Mouse (Mus musculus): Measurements from ENCODE around the gene Zfp672.
A peak's percentile ranks its signal among the peaks of the same experiment; 100 is the strongest.
"Not testable (repeated sequence)": the region's sequence is repeated elsewhere in the genome, so short reads cannot be mapped to it uniquely, and the experiment has no call there.

Zfp672 gene

DNA sequence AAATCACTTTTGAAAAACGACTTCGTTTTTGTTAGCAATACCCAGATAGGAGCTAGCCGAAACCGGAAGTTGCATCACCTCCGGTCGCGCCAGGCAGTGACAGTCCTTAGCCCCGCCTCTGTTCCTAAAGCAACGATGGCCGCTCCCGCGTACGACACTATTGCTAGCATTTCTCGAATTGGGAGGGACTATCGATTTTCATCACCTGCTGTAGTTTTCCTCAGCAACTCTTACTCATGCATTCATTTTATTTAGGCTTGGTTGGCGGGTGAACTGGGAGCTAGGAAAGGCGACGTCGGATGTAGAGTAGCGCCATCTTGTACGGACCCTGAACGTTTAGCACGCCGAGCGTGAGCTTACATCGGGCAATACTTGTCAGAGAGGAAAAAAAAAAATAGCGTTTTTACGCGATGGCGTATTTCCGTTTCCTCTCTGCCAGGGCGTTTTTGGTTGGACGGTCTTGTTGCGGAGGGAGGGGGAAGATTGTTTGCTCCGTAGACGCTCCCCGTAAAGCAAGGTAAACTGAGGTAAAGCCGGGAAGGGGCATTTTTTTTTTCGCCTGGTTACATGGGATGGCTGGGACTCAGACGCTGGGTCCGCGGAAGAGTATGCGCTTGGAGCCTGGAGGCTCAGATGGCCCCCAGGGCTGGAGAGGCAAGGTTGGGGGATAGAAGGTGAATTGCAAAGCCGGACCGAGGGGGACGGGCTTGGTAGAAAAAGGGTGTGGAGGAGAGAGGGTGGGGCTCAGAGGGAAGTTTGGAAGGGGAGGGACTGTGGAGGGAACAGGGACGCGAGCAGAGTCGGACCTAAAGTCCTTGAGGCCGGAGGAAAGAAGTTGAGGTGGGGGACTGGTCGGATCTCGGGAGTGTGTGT is at the start of gene Zfp672, which contains the start of gene Sh3bp5l:
TSS of gene Zfp672 (minus strand) at position 64 of the 873 bp plus-strand sequence.
TSS of gene Sh3bp5l (plus strand) at position 449 of the 873 bp plus-strand sequence.
- DNase-seq (ENCODE audit: low spot score in 2 of 2), result peak; percentile 94 to 95

DNA sequence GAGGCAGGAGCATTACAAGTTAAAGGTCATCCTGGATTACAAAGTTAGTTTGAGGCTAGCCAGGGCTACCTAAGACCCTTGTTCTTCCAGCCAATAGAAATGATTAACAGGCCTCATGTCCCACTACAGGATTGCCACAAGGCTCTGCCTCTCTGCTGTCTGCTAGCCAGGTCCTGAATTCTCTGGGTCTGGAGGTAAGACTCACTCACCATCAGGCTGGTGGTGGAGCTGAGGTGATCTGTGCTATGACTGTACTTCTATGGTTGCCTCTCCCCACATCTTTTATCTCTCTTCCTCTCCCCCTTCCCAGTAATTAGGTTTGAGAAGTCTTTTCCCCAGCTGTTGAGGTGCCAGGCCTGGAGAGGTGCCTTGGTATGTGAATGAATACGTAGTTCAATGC is 49.4 kb upstream of the Zfp672 start:
- no peak for DNase-seq (ENCODE audit: low spot score in 2 of 2)

DNA sequence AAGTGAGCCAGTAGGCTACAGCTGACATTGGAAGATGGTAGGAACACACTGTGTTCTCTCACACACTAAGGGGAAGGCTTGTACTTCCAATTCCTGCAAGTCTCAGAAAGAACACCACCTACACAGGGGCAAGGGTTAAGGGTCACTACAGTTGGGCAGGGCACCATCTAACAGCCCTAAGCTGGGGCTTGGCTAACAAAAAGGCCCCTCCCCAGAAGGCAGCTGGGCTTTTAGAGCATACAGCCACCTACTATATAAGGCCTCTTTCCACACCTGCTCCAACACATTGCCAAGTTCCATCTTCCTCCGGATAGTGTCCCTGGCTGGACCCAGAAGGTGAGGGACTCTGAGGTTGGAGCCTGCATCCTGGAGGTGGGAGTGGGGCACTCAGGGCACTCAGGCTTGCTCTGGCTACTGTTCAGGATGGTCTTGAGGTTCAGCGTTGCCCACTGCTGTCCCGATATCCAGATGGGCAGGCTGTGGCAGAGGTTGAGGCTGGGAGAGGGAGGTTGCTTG is 48.7 kb upstream of the Zfp672 start, which contains the start of gene Lypd8:
TSS of gene Lypd8 (plus strand) at position 281 of the 516 bp plus-strand sequence.
- no peak for DNase-seq (ENCODE audit: low spot score in 2 of 2)

DNA sequence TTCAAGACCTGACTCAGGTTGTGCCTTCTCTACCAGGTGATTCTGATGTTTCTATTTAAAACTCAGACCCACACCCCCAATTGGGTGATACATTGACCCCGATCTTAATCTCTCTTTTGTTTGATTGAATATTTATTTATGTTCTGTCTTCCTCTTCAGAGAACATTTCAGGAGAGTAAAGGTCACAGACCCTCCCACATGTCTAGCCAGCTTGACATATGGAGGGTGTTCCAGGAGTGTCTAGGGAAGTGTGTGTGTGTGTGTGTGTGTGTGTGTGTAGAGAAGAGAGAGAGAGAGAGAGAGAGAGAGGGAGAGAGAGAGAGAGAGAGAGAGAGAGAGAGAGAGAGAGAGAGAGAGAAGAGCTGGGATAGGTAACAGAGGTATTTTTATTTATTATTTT is 47.5 kb upstream of the Zfp672 start:
- no peak for DNase-seq (ENCODE audit: low spot score in 2 of 2)

DNA sequence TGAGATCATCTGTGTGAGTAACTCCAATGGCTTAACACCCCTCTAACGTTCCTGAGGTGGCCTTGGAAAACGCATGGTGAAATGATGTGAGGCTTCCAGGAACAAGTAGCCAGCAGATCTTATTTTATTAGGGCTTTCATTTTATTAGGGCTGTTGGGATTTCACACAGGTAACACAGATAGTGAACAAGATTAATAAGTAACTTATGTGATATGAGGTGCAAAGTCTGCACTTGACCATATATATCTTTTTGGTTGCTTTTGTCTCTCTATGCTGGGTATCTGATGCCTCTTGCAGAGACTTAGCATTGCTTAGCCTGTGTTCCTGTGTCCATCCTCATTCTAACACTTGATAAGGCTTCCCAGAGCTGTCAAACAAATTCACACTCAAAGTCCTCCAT is 47.1 kb upstream of the Zfp672 start:
- DNase-seq (ENCODE audit: low spot score in 2 of 2), result no peak

DNA sequence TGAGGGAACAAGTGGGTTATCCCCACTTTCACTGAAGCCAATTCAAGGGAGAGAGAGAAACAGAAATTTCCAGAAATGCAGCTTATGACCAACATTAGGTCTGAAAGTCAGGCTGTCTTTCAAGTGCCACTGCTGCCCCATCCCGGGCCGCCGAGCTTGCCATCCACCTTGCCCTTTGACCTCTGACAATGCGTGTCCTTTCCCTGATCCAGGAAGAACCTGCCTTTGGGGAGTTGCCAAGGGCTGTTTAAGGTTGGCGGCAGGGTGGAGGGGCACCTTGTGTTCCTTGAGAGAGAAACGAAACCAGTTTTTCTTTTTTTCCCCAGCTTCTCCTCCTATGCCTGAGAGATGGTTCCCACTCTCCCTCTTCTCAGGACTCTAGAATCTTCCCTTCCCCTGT is 36.1 kb upstream of the Zfp672 start:
- not testable (repeated sequence) for DNase-seq (ENCODE audit: low spot score in 2 of 2)

DNA sequence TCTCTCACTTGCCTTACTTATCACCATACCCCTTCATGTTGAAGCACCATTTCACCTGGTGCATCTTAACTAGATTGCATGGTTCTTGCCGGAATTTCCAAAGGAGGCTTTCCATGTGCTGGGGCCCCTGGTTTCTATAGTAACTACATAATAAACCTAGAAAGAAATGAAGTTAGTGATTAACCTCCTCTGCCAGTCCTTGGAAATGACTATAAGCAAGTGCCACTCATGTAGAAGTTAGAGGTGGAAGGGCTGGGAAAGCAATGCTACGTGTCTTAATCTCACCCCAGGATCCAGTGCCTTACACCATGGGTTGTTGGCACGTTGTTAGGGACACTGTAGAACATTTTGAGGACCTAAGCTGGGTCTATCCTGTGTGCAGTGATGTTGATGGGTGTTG is 34.3 kb upstream of the Zfp672 start:
- no peak for DNase-seq (ENCODE audit: low spot score in 2 of 2)

DNA sequence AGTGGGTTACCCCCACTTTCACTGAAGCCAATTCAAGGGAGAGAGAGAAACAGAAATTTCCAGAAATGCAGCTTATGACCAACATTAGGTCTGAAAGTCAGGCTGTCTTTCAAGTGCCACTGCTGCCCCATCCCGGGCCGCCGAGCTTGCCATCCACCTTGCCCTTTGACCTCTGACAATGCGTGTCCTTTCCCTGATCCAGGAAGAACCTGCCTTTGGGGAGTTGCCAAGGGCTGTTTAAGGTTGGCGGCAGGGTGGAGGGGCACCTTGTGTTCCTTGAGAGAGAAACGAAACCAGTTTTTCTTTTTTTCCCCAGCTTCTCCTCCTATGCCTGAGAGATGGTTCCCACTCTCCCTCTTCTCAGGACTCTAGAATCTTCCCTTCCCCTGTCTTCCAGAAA is 32.4 kb upstream of the Zfp672 start:
- DNase-seq (ENCODE audit: low spot score in 2 of 2), result not testable (repeated sequence)

DNA sequence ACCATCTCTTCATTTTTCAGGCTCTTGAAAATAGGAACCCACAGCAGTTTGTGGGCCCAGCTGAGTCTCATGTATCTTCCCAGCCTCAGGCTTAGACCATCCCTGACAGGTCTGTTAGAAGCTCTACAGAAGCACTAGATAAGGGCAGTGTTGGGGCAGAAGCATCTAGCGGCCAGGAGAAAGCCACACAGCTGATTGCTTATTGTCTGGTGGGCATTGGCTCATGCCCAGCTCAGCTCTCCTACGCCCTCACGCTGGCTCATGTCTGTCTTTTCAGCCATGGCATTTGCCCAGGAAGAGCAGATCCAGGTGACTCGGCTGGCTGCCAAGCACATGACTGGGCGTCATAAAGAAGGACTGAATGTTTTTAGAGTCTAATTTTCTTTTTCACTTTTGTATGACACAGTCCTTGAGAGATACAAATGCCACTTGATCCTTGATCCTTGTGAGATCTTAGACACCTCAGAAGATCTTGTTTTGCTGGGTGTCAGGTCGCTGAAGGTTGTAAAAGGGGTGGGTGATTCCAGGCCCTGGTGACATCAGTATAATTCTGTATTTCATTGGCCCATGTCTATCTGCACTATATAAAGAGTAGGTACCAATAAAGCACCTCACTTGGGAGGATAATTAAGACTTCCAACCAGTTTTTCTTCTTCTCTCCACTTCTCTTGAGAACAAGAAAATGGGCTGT is 27.9 kb upstream of the Zfp672 start:
- no peak for DNase-seq (ENCODE audit: low spot score in 2 of 2)

DNA sequence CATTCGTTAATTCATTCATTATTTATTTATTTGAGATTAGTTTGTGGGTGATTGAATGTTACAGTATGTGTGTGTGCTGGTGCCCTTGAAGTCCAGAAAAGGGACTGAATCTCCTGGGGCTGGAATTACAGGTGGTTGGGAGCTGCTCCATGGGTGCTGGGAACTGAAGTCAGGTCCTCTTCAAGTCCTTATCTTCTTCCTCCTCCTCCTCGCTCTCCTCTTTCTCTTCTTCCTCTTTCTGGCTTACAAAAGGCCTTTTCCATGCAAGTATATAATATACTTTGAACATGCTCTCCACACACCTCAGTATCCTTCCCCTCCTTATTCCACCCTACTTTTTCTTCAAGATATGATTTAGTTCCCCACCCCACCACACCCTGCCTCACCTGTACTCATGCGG is 26.9 kb upstream of the Zfp672 start:
- no peak for DNase-seq (ENCODE audit: low spot score in 2 of 2)

DNA sequence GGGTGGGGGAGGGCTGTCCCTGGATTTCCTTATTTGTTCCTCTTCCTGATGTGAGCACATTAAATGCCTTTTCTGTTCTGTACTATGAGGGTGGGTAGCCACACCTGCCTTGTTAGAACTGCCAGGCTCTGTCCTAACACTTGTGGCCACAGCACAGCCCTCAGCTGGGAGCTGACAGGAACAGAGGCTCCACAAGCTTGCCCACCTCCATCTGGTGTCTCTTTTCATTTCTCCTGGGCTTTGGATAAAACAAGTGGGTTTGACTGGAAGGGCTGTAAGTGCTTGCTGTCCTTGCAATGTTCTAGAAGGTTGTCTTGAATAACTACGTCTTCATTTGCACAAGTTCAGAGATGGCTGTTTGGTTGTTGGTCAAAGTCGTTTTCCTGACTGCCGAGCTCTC is 24.8 kb upstream of the Zfp672 start:
- DNase-seq (ENCODE audit: low spot score in 2 of 2), result no peak

DNA sequence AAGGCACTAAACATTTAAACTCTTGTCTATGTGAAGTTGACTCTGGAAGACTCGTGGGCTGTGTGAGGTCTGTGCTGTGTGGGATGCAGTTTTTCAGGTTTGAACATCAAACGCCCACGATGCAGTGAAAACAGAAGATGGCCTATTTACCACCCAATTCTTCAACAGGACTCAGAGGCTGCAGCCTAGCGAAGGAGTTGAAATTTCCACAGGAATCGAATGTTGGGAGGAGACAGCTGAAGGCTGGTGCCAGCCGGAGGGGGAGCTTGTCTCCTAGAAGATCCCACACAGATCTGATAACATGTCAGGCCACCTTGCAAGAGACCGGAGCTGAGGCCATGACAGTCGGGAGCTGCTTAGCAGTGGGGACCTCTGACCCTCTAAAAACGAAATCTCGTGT is 24.3 kb upstream of the Zfp672 start:
- DNase-seq (ENCODE audit: low spot score in 2 of 2), result no peak

DNA sequence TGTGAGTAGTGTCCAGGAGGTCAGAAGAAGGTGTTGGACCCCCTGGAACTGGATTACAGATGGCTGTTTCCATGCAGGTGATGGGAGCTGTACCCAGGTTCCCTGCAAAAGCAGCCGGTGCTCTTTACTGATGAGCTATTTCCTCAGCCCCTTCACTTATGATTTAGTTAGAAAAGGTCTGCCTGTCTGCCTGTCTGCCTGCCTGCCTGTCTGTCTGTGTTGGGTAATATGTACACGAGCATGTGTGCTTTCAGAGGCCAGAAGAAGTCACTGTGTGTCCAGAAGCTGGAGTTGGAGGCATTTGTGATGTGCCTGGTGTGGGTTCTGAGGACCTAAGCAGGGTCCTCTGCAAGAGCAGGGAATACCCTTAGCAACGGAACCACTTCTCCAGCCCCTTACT is 23.6 kb upstream of the Zfp672 start:
- DNase-seq (ENCODE audit: low spot score in 2 of 2), result no peak

DNA sequence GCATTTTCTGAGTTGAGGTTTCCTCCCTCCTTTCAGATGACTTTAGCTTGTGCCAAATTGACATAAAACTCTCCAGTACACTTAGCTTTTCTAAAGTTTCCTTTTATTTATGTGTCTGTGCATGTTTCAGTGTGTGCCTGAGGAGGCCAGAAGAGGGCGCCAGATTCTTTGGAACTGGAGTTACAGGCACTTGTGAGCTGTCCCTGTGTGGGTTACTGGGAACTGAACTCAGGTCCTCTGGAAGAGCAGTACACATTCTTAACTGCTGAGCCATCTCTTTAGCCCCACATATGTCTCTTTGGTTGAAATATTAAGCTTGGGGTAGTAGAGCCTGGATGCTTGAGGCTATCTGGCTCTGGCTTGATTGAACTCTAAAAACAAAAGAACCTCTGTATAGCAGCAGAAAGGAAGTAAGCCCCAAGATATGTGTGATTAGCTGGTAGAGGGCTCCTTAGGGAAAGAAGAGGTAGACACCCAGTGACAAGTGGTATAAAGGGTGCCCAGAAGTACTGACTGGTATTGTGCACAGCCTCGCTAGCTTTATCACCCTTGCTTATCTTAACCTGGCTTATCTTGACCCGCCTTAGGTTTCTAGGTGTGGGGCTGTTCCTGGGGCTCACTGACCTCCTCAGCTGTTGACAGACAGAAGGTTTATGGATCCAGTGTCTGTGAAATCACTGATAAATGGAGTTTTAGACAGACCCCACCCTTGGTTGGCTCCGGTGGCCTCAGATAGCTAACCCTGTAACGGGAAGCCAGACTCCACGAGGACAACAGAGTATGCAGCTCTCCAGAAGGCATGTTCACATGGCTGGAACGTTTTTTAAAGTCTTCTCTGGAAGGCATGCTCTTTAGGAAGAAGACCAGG is 22.8 kb upstream of the Zfp672 start:
- no peak for DNase-seq (ENCODE audit: low spot score in 2 of 2)

DNA sequence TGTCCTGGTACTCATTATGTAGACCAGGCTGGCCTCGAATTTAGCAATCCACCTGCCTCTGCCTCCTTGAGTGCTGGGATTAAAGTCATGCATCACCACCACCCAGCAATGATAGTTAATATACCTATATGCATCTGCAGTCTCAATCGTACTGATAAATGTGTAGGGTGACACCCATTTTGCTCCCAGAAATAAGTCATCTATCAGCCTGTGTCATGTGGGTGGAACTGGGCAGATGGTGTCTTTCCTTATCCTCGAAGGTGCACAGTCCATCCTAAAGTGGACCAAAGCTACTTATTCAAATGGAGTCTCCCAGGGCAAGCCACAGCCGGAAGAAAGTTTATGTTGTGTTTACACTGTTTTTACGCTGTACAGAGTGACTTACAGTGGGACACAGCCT is 21.0 kb upstream of the Zfp672 start:
- no peak for DNase-seq (ENCODE audit: low spot score in 2 of 2)

DNA sequence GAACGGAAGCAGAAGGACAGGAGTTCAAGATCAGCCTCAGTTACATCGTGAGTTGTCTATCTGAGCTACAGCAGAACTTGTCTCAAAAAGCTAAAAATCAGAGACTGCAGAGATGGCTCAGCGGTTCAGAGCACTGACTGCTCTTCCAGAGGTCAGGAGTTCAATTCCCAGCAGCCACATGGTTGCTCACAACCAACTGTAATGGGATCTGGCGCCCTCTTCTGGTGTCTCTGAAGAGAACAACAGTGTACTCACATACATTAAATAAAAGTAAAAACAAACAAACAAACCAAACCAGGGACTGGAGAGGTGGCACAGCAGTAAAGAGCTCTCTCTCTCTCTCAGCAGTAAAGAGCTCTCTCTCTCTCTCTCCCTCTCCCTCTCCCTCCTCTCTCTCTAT is 20.5 kb upstream of the Zfp672 start:
- no peak for DNase-seq (ENCODE audit: low spot score in 2 of 2)

DNA sequence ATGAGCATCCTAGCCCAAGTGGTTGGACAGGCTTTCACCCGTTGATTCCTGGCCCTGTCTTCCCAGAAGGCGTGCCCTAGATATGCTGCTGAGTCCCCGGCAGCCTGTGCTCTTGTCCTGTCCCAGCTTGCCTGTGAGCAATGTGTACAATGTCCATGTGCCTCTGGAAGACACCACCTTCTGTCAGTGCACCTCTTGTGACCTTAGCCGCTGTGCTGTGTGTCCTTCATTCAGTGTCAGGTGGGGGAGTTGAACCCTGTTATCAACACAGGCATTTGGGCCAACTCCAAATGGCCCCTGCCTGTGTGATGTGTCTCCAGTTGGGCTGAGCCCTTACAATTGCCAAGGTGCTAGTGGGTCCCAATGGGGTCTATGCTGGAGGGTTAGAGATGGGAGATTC is 16.6 kb upstream of the Zfp672 start:
- DNase-seq (ENCODE audit: low spot score in 2 of 2), result no peak

DNA sequence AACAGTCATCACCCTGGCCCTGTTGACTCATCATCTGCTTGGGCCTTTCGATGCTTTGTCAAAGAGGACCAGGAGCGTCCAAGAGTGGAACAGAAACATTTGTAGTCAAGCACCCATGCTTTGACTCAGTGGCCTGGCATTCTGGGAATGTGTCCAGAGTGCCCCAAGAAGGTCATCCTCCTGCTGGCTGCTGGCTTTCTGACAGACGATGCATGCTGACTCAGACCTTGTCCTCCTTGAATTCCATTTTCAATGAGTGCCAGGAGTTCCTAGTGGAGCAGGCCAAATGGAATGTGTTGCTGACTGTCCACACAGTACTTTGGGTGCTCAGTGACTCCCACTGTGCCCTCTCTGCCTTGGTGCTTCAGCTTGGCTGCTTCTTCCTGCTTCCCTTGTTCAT is 4.6 kb upstream of the Zfp672 start:
- peak; percentile 31 to 65 for DNase-seq (ENCODE audit: low spot score in 2 of 2)

DNA sequence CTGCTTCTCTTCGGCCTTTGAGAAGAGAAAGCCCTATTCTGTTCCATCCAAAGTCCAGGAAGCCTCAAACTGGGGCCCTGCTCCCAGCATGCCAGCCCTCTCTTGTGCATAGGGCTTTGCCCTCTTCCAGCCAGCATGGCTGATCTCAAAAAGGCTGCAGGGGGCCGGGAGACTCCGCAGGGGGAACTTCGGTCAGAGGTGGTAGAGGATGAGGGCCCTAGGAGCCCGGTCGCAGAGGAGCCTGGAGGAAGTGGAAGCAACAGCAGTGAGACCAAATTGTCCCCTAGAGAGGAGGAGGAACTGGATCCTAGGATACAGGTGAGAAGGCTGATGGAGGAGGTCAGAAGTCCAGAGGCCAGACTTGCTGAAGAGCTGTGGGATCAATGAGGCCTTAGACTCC is 1.4 kb upstream of the Zfp672 start:
- no peak for DNase-seq (ENCODE audit: low spot score in 2 of 2)

DNA sequence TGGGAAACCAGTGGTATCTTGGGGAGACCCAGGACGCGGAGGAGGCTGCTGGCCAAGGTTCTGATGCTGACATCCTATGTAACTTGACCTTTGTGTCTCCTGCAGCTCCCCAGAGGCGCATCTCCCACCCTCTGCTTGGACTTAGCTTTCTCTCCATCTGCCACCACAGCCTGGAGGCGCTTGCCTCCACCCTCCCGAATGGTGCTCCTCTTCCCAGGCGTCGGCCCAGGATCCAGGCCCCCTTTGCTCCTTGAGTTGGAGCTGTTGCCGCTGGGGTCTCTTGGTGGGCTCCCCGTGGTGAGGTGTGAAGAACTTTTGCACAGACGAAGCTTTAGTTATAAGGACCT is 983 bp upstream of the Zfp672 start:
- DNase-seq (ENCODE audit: low spot score in 2 of 2), result no peak

DNA sequence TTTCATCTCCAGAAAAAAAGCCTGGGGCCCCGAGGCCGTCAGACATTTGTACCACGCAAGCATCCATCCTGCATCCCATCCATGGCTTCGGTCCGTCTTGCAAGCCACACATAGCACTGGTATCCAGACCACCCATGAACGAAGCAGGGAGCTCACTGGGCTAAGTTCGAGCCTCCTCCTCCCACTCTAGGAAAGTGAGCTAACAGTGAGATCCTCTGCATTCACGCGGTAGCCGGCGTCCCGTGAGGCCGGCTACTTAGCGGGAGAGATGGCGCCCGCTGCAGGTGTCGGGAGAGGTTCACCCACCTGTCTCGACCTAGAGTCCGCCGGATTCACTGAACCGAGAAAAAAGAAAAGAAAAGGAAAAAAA is 248 bp downstream of the Zfp672 start:
- DNase-seq (ENCODE audit: low spot score in 2 of 2), result no peak

DNA sequence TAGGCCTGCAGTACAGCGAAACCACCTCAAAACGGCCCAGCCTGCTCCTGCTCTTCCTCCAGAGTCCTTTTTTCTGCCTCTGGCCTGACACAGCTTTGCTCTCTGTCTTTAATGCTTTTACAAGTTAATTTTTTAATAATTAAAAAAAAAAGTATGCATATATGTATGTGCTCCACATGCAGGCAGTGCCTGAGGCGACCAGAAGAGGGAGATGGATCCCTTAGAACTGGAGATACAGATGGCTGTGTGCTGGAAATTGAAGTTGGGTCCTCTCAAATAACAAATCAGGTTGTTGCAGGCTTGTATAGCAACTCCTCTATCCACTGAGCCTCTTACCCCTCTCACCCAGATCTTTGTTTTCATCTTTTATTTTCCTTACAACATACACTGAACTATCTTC is 3.4 kb downstream of the Zfp672 start:
- DNase-seq (ENCODE audit: low spot score in 2 of 2), result no peak
